Mouse (Mus musculus): ENCODE data around the gene Rere. TPM values are rescaled to one million over a fixed set of nuclear protein-coding genes. Genes with fewer than 3 reads are reported as not detected.

The Rere gene
- polyA plus RNA-seq, 1 experiment from 2014 or later: 57.2 TPM

- Histone ChIP-seq H3K27me3 (replicated peaks) (no peaks in the 10 kb centered on the region), H3K4me3 (no peak overlapping the region), H3K9ac (no peak overlapping the region), H3K4me2 (replicated peaks) (no peak overlapping the region), H3K9me3 (no peaks in the 10 kb centered on the region), H3K27ac (no peak overlapping the region), H3K4me1 (peaks cover 21% of the 10 kb centered on the region), H3K36me3 (no peaks in the 10 kb centered on the region)
- no peak for ATAC-seq (ENCODE audit: low FRiP score, low read depth)
- WGBS: 95% methylated on average over 1 of the region's 1 CpGs
Measured at GRCm38 (mm10) chr4:150337260-150337659, 55.8 kb downstream of the Rere start.

GRCm38 (mm10) chr4:150338906-150339650 is 57.6 kb downstream of the Rere start:
- H3K9ac ChIP-seq: no peak overlapping the region
- 57% methylated on average over 8 of the region's 8 CpGs for WGBS
- ATAC-seq (ENCODE audit: low FRiP score, low read depth): no peak
- no peak overlapping the region for H3K27ac ChIP-seq
- no peaks in the 10 kb centered on the region for H3K9me3 ChIP-seq
- no peaks in the 10 kb centered on the region for H3K27me3 ChIP-seq (replicated peaks)
- H3K4me3 ChIP-seq: no peak overlapping the region
- H3K4me2 ChIP-seq (replicated peaks): no peak overlapping the region
- H3K4me1 ChIP-seq: peaks cover 19% of the 10 kb centered on the region
- no peaks in the 10 kb centered on the region for H3K36me3 ChIP-seq

- no peaks in the 10 kb centered on the region for H3K27me3 ChIP-seq (replicated peaks)
- no peak overlapping the region for H3K4me3 ChIP-seq
- no peaks in the 10 kb centered on the region for H3K36me3 ChIP-seq
- no peak overlapping the region for H3K9ac ChIP-seq
- 94% methylated on average over 6 of the region's 6 CpGs for WGBS
- H3K9me3 ChIP-seq: no peaks in the 10 kb centered on the region
- H3K4me1 ChIP-seq: peaks cover 15% of the 10 kb centered on the region
- no peak overlapping the region for H3K27ac ChIP-seq
- H3K4me2 ChIP-seq (replicated peaks): no peak overlapping the region
- no peak for ATAC-seq (ENCODE audit: low FRiP score, low read depth)
Measured at GRCm38 (mm10) chr4:150340796-150341525, 59.5 kb downstream of the Rere start.

- Histone ChIP-seq H3K4me3 (no peak overlapping the region), H3K27ac (no peak overlapping the region), H3K9ac (no peak overlapping the region), H3K27me3 (replicated peaks) (no peaks in the 10 kb centered on the region), H3K36me3 (no peaks in the 10 kb centered on the region), H3K9me3 (no peaks in the 10 kb centered on the region), H3K4me2 (replicated peaks) (no peak overlapping the region), H3K4me1 (peaks cover 26% of the 10 kb centered on the region)
- ATAC-seq (ENCODE audit: low FRiP score, low read depth): no peak
- 86% methylated on average over 3 of the region's 3 CpGs for WGBS
Measured at GRCm38 (mm10) chr4:150344526-150344925, 63.1 kb downstream of the Rere start.

- Histone ChIP-seq H3K27me3 (replicated peaks) (no peaks in the 10 kb centered on the region), H3K9ac (no peak overlapping the region), H3K27ac (no peak overlapping the region), H3K4me1 (peaks cover 45% of the 10 kb centered on the region), H3K4me3 (no peak overlapping the region), H3K36me3 (no peaks in the 10 kb centered on the region), H3K4me2 (replicated peaks) (peak overlapping the region; percentile 16; the same call in 1 of the 2 replicates), H3K9me3 (no peaks in the 10 kb centered on the region)
- WGBS: 9% methylated on average over 4 of the region's 4 CpGs
- peak; percentile 75 for ATAC-seq (ENCODE audit: low FRiP score, low read depth)
Measured at GRCm38 (mm10) chr4:150346651-150347386, 65.4 kb downstream of the Rere start.

GRCm38 (mm10) chr4:150347387-150347672 is 65.9 kb downstream of the Rere start:
- Histone ChIP-seq H3K36me3 (no peaks in the 10 kb centered on the region), H3K27ac (no peak overlapping the region), H3K4me3 (no peak overlapping the region), H3K4me1 (peaks cover 49% of the 10 kb centered on the region), H3K9ac (no peak overlapping the region), H3K4me2 (replicated peaks) (no peak overlapping the region), H3K27me3 (replicated peaks) (no peaks in the 10 kb centered on the region), H3K9me3 (no peaks in the 10 kb centered on the region)
- WGBS: 28% methylated on average over 2 of the region's 2 CpGs
- no peak for ATAC-seq (ENCODE audit: low FRiP score, low read depth)

- H3K4me1 ChIP-seq: peaks cover 40% of the 10 kb centered on the region
- H3K4me3 ChIP-seq: no peak overlapping the region
- no peak for ATAC-seq (ENCODE audit: low FRiP score, low read depth)
- no peak overlapping the region for H3K27ac ChIP-seq
- no peak overlapping the region for H3K4me2 ChIP-seq (replicated peaks)
- WGBS: 62% methylated on average over 6 of the region's 6 CpGs
- H3K9me3 ChIP-seq: no peaks in the 10 kb centered on the region
- no peaks in the 10 kb centered on the region for H3K36me3 ChIP-seq
- no peak overlapping the region for H3K9ac ChIP-seq
- H3K27me3 ChIP-seq (replicated peaks): no peaks in the 10 kb centered on the region
Measured at GRCm38 (mm10) chr4:150349680-150350101, 68.2 kb downstream of the Rere start.

GRCm38 (mm10) chr4:150351419-150352075 is 70.1 kb downstream of the Rere start:
- H3K4me1 ChIP-seq: peaks cover 39% of the 10 kb centered on the region

GRCm38 (mm10) chr4:150352736-150353135 is 71.3 kb downstream of the Rere start:
- Histone ChIP-seq H3K27ac (no peak overlapping the region), H3K4me3 (no peak overlapping the region), H3K27me3 (replicated peaks) (no peaks in the 10 kb centered on the region), H3K9ac (no peak overlapping the region), H3K36me3 (no peaks in the 10 kb centered on the region), H3K4me2 (replicated peaks) (no peak overlapping the region), H3K4me1 (peaks cover 34% of the 10 kb centered on the region), H3K9me3 (no peaks in the 10 kb centered on the region)
- 87% methylated on average over 2 of the region's 2 CpGs for WGBS
- no peak for ATAC-seq (ENCODE audit: low FRiP score, low read depth)

More at GRCm38 (mm10) chr4:150351419-150352075, 70.1 kb downstream of the Rere start:
- H3K36me3 ChIP-seq: no peaks in the 10 kb centered on the region
- no peak overlapping the region for H3K4me2 ChIP-seq (replicated peaks)
- no peaks in the 10 kb centered on the region for H3K27me3 ChIP-seq (replicated peaks)
- H3K27ac ChIP-seq: no peak overlapping the region
- no peaks in the 10 kb centered on the region for H3K9me3 ChIP-seq
- WGBS: 26% methylated on average over 7 of the region's 7 CpGs
- no peak for ATAC-seq (ENCODE audit: low FRiP score, low read depth)
- no peak overlapping the region for H3K4me3 ChIP-seq
- no peak overlapping the region for H3K9ac ChIP-seq

GRCm38 (mm10) chr4:150353376-150353900 is 72.0 kb downstream of the Rere start:
- no peak overlapping the region for H3K27ac ChIP-seq
- ATAC-seq (ENCODE audit: low FRiP score, low read depth): no peak
- WGBS: 86% methylated on average over 7 of the region's 7 CpGs
- no peaks in the 10 kb centered on the region for H3K27me3 ChIP-seq (replicated peaks)
- H3K9me3 ChIP-seq: no peaks in the 10 kb centered on the region
- no peak overlapping the region for H3K9ac ChIP-seq
- no peaks in the 10 kb centered on the region for H3K36me3 ChIP-seq
- H3K4me2 ChIP-seq (replicated peaks): no peak overlapping the region
- H3K4me1 ChIP-seq: peaks cover 34% of the 10 kb centered on the region
- no peak overlapping the region for H3K4me3 ChIP-seq

GRCm38 (mm10) chr4:150355801-150356200 is 74.4 kb downstream of the Rere start:
- WGBS: 92% methylated on average over 5 of the region's 5 CpGs

More at GRCm38 (mm10) chr4:150355801-150356200, 74.4 kb downstream of the Rere start:
- Histone ChIP-seq H3K4me2 (replicated peaks) (no peak overlapping the region), H3K4me1 (peaks cover 14% of the 10 kb centered on the region), H3K9me3 (no peaks in the 10 kb centered on the region), H3K9ac (no peak overlapping the region), H3K4me3 (no peak overlapping the region), H3K27me3 (replicated peaks) (no peaks in the 10 kb centered on the region), H3K36me3 (no peaks in the 10 kb centered on the region), H3K27ac (no peak overlapping the region)
- no peak for ATAC-seq (ENCODE audit: low FRiP score, low read depth)

Data from neural tube, embryonic 12.5 days (tissue).